Mouse (Mus musculus): ENCODE measurements around the gene Zfp266. TPM values are rescaled to one million over a fixed set of nuclear protein-coding genes. Genes with fewer than 3 reads are reported as not detected.

Zfp266 gene
- polyA plus RNA-seq, 1 experiment from 2014 or later = 170 TPM

- H3K27me3 ChIP-seq = no peaks in the 10 kb centered on the region
- ATAC-seq (ENCODE audit: insufficient number of reproducible peaks, insufficient read depth, low FRiP score, low TSS enrichment, low read depth) = peak; percentile 94
- peaks cover 17% of the 10 kb centered on the region for H3K4me1 ChIP-seq (replicated peaks)
- H3K4me2 ChIP-seq = peak within 1 kb of the TSS; percentile 74
- no peaks in the 10 kb centered on the region for H3K9me3 ChIP-seq
- H3K27ac ChIP-seq = peak within 1 kb of the TSS; percentile 97
- peak within 1 kb of the TSS; percentile 86 for H3K9ac ChIP-seq (replicated peaks)
- peaks cover 30% of the 10 kb centered on the region for H3K36me3 ChIP-seq
- WGBS = under 1% methylated on average over 40 of the region's 40 CpGs
- H3K4me3 ChIP-seq (replicated peaks) = peak within 1 kb of the TSS; percentile 85
These were observed 28.5 kb downstream of the Zfp266 start, which contains the start of gene Zfp426 for GRCm38 (mm10) chr9:20492527-20493233. Gene Zfp426 (minus strand): TSS chr9:20492746.

- H3K4me1 ChIP-seq (replicated peaks) = peaks cover 17% of the 10 kb centered on the region
- WGBS = 11% methylated on average over 20 of the region's 20 CpGs
- peaks cover 23% of the 10 kb centered on the region for H3K36me3 ChIP-seq
- no peaks in the 10 kb centered on the region for H3K9me3 ChIP-seq
- H3K27me3 ChIP-seq = no peaks in the 10 kb centered on the region
- H3K4me2 ChIP-seq = peak overlapping the region; percentile 74
- H3K27ac ChIP-seq = peak overlapping the region; percentile 97
- no peak for ATAC-seq (ENCODE audit: insufficient number of reproducible peaks, insufficient read depth, low FRiP score, low TSS enrichment, low read depth)
- peak overlapping the region; percentile 86 for H3K9ac ChIP-seq (replicated peaks)
- H3K4me3 ChIP-seq (replicated peaks) = peak overlapping the region; percentile 85
These were observed 29.2 kb downstream of the Zfp266 start for GRCm38 (mm10) chr9:20491858-20492526.

DNA sequence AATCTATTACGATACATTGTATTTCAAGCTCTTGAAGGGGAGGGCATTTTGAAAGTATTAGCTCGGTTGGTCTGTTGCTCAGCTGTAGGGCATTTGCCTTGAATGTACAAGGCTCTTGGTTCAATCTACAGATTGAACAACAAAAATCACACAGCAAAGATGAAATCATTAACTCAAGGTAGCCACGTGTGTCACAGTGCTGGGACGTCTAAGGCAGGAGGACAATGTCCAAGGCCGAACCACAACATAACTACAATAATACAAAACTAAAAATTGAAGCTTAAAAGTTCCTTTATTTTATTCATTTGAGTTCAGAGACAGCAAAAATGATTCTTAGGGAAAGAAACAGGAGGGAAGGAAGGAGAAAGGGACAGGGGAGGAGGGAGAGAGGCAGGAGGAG, 31.7 kb downstream of the Zfp266 start:
- Histone ChIP-seq H3K4me1 (replicated peaks) (peaks cover 17% of the 10 kb centered on the region), H3K36me3 (peaks cover 30% of the 10 kb centered on the region), H3K4me2 (no peak overlapping the region), H3K9me3 (no peaks in the 10 kb centered on the region), H3K4me3 (replicated peaks) (no peak overlapping the region), H3K9ac (replicated peaks) (no peak overlapping the region), H3K27ac (no peak overlapping the region), H3K27me3 (no peaks in the 10 kb centered on the region)
- WGBS = 89% methylated on average over 5 of the region's 5 CpGs
- no peak for ATAC-seq (ENCODE audit: insufficient number of reproducible peaks, insufficient read depth, low FRiP score, low TSS enrichment, low read depth)

DNA sequence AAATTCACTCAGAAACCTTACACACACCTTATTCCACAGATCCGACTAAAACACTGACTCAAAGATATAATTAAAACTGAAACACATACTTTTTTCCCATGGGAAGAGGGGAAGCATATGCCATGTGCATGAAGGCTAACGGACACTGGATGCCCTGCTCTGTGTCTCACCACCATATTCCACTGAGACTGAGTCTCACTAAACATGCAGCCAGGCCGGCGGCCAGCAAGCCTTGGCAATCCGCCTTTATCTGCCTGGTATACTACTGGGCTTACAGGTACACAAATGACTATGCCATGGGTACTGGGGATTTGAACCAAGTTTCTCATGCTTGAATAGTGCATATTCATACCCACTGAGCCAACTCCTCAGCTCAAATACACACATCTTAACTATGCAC, 41.8 kb downstream of the Zfp266 start:
- H3K27ac ChIP-seq = no peak overlapping the region
- peaks cover 72% of the 10 kb centered on the region for H3K36me3 ChIP-seq
- ATAC-seq (ENCODE audit: insufficient number of reproducible peaks, insufficient read depth, low FRiP score, low TSS enrichment, low read depth) = no peak
- H3K4me3 ChIP-seq (replicated peaks) = no peak overlapping the region
- H3K27me3 ChIP-seq = no peaks in the 10 kb centered on the region
- 89% methylated on average over 5 of the region's 5 CpGs for whole genome bisulfite sequencing
- no peak overlapping the region for H3K4me2 ChIP-seq
- H3K4me1 ChIP-seq (replicated peaks) = no peaks in the 10 kb centered on the region
- H3K9ac ChIP-seq (replicated peaks) = no peak overlapping the region
- H3K9me3 ChIP-seq = no peaks in the 10 kb centered on the region

DNA sequence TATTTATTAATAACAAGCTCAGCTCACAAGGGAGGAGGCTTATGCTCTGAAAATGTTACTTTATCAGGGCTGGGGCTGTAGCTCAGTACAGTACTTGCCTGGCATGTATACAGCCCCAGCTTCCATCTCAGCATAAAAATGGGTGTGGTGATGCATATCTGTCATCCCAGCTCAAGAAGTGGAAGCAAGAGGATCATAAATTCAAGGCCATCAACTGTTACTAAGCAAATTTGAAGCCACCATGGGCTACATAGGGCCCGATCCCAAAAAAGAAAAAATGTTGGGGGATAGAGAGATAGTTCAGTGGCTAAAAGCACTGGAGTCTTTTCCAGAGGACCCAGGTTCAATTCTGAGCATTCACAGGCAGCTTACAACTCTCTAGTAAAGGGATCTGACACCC, 44.6 kb downstream of the Zfp266 start:
- no peak overlapping the region for H3K4me2 ChIP-seq
- H3K9ac ChIP-seq (replicated peaks) = no peak overlapping the region
- H3K4me1 ChIP-seq (replicated peaks) = no peaks in the 10 kb centered on the region
- H3K27ac ChIP-seq = no peak overlapping the region
- H3K9me3 ChIP-seq = no peaks in the 10 kb centered on the region
- H3K36me3 ChIP-seq = peaks cover 74% of the 10 kb centered on the region
- H3K4me3 ChIP-seq (replicated peaks) = no peak overlapping the region
- no peak for ATAC-seq (ENCODE audit: insufficient number of reproducible peaks, insufficient read depth, low FRiP score, low TSS enrichment, low read depth)
- no peaks in the 10 kb centered on the region for H3K27me3 ChIP-seq
- WGBS = 96% methylated on average over 1 of the region's 1 CpGs

DNA sequence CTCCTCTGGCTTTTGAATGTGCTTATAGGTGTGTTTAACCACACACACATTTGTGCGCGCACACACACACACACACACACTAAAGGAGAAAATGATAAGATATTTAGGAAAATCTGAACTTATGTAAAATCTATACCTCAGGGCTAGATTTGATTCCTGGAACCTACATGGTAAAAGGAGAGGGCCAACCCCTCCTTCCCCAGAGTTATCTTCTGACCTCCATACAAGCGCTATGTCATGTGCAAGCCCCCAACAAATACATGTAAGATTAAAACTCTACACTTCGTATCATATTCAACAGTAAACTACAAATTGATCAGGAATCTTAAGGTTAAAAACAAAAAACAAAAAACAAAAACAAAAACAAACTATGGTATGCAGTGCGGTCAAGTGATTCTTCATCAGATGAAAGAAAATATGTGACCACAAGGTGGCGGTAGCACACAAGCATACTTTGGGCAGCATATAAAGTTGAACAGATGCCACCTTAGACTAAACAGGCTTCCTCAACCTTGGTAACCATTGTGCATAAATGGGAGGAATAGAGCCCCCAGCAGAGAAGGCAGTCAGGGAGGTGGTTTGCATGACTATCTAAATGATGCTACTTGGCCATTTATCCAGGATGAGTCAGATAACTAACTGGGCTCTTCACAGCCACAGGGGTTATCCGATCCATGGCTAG, 54.3 kb downstream of the Zfp266 start:
- Histone ChIP-seq H3K4me2 (no peak overlapping the region), H3K9me3 (peaks cover 17% of the 10 kb centered on the region), H3K27ac (no peak overlapping the region), H3K4me3 (replicated peaks) (no peak overlapping the region), H3K4me1 (replicated peaks) (no peaks in the 10 kb centered on the region), H3K9ac (replicated peaks) (no peak overlapping the region), H3K36me3 (peaks cover 33% of the 10 kb centered on the region), H3K27me3 (no peaks in the 10 kb centered on the region; the same call in 1 of the 2 replicates)
- WGBS = 61% methylated on average over 7 of the region's 7 CpGs
- ATAC-seq (ENCODE audit: insufficient number of reproducible peaks, insufficient read depth, low FRiP score, low TSS enrichment, low read depth) = no peak

DNA sequence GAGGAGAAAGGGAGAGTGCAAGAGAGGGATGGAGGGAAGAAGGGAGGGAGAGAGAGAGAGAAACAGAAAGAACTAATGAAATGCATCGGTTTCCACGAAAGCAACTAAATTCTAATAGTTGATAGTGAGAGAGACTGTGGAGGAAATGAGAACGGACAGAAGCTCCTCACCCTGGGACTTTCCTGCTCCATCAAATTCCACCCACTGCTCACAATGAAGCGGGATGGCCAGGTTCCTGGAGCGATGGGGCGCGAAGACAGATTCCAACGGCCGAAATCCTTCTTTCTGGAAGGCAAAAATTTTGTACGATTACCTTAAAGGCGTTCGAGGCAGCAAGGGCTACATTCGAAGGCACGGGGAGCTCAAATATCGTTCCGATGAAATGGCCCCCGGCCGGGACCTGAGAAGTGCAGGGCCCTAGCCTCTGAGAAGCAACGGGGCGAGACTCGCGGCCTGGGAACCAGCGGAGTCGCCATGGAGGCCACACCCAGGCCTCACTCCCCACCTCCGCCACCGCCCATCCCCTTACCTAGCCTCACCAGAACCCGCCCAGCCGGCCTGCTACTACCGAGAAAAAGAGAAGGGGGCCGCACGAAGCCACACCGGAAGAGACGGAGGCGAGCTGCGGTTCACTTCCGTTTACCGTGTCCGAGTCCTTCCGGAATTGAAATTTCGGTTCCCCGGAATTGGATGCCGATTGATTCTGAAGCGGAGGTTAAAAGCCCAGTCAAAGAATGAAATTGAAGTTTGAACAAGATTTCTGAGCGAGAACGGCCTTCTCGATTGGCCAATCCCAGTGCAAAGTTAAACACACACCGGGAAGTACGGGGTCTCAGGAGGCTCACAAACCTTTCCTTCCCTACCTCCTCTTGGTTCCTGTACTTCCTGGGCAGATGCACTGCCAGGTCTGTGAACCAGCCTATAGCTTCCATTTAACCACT, 61.6 kb downstream of the Zfp266 start, which contains the start of gene Zfp26:
Gene Zfp26, minus strand, starts transcription at position 786 of the 941 bp plus-strand sequence.
- ATAC-seq (ENCODE audit: insufficient number of reproducible peaks, insufficient read depth, low FRiP score, low TSS enrichment, low read depth) = peak; percentile 85
- Histone ChIP-seq H3K9me3 (no peaks in the 10 kb centered on the region), H3K4me3 (replicated peaks) (peak within 1 kb of the TSS; percentile 81), H3K4me1 (replicated peaks) (peaks cover 8% of the 10 kb centered on the region), H3K9ac (replicated peaks) (peak within 1 kb of the TSS; percentile 91), H3K27me3 (no peaks in the 10 kb centered on the region; the same call in 1 of the 2 replicates), H3K27ac (peak within 1 kb of the TSS; percentile 92), H3K36me3 (peaks cover 30% of the 10 kb centered on the region), H3K4me2 (peak within 1 kb of the TSS; percentile 82)
- under 1% methylated on average over 48 of the region's 48 CpGs for WGBS

DNA sequence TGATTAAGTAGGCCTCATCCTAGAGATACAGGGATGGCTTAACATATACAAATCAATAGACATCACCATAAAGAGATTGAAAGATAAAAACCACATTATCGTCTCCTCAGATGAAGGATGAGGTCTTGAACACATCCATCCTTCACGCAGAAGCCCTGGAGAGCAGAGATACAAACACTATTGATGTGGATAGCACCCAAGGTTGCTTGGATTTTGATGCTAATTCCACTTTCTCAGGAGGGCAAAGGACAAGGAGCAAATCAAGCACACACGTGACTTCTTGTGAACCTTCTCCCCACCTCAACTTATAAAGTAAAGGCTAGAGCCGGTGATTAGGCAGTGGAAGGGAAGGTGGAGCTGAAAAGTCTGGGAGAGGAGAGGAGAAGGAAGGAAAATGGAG, 67.6 kb downstream of the Zfp266 start:
- 93% methylated on average over 4 of the region's 4 CpGs for WGBS
- Histone ChIP-seq H3K4me2 (no peak overlapping the region), H3K27ac (no peak overlapping the region), H3K4me3 (replicated peaks) (no peak overlapping the region), H3K27me3 (no peaks in the 10 kb centered on the region), H3K4me1 (replicated peaks) (peaks cover 4% of the 10 kb centered on the region), H3K9me3 (no peaks in the 10 kb centered on the region), H3K36me3 (peaks cover 59% of the 10 kb centered on the region), H3K9ac (replicated peaks) (no peak overlapping the region)
- ATAC-seq (ENCODE audit: insufficient number of reproducible peaks, insufficient read depth, low FRiP score, low TSS enrichment, low read depth) = no peak

GRCm38 (mm10) chr9:20451493-20451892, 69.7 kb downstream of the Zfp266 start:
- ATAC-seq (ENCODE audit: insufficient number of reproducible peaks, insufficient read depth, low FRiP score, low TSS enrichment, low read depth) = no peak
- 90% methylated on average over 1 of the region's 1 CpGs for WGBS
- no peak overlapping the region for H3K9ac ChIP-seq (replicated peaks)

More at GRCm38 (mm10) chr9:20451493-20451892, 69.7 kb downstream of the Zfp266 start:
- Histone ChIP-seq H3K27ac (no peak overlapping the region), H3K4me2 (no peak overlapping the region), H3K4me3 (replicated peaks) (no peak overlapping the region), H3K36me3 (peaks cover 57% of the 10 kb centered on the region), H3K27me3 (no peaks in the 10 kb centered on the region), H3K4me1 (replicated peaks) (no peaks in the 10 kb centered on the region), H3K9me3 (no peaks in the 10 kb centered on the region)
